Mouse (Mus musculus): Measurements from ENCODE around the gene Slc35f4.

GRCm38 (mm10) chr14:49302271-49302857 lies 223.5 kb downstream of the Slc35f4 start:
- TF ChIP-seq MAFK (IDR thresholded peaks at IDR 0.05; ENCODE audit: insufficient replicate concordance, low read length) (no peak), USF2 (conservative IDR thresholded peaks at IDR 0.05; ENCODE audit: low read depth, low read length) (no peak)

All from CH12.LX (cell line).